Mouse (Mus musculus): ENCODE data around the gene Gm8138. TPM values are rescaled to one million over a fixed set of nuclear protein-coding genes. Genes with fewer than 3 reads are reported as not detected.
"Not testable (repeated sequence)": the region's sequence is repeated elsewhere in the genome, so short reads cannot be mapped to it uniquely, and the experiment has no call there.

Gm8138 gene
- polyA plus RNA-seq (2011; ENCODE audit: insufficient read depth, insufficient read length, low replicate concordance, missing spikeins): not detected in 2 replicates

DNA sequence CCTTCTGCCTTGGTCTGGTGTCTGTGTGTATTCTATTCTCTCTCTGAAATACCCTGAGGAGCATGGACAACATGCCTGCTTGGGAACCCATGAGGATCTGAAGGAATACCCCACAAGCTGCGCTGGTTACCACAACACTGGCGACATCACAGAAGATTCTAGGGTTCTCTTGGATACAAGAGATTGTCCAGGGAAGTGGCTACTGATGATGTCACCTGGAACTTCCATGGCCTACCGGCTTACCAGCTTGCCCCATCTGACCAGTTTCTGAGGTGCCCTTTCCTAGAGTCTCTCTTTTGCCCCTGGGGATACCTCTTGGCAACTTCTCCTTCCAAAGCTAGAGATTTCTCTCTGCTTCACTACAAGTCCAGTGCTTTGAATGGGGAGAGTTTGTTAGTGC is at the start of gene Gm8138:
Gene Gm8138 (minus strand): TSS at position 101 of the 400 bp plus-strand sequence.
- not testable (repeated sequence) for H3K4me3 ChIP-seq (replicated peaks; ENCODE audit: control insufficient read depth, low read depth, low read length); H3K27ac ChIP-seq (ENCODE audit: control insufficient read depth, insufficient read depth, low read depth, low read length, poor library complexity); H3K4me1 ChIP-seq (ENCODE audit: control insufficient read depth, insufficient read depth, low read length)
- WGBS: no CpG with 5 or more reads among the region's 3 CpGs

GRCm38 (mm10) chr14:43361713-43362112 is 54.4 kb downstream of the Gm8138 start:
- not testable (repeated sequence) for H3K4me3 ChIP-seq (replicated peaks; ENCODE audit: control insufficient read depth, low read depth, low read length); H3K27ac ChIP-seq (ENCODE audit: control insufficient read depth, insufficient read depth, low read depth, low read length, poor library complexity); H3K4me1 ChIP-seq (ENCODE audit: control insufficient read depth, insufficient read depth, low read length)
- WGBS: 72% methylated on average over 11 of the region's 11 CpGs

Other genes with a start within 250 kb of the Gm8138 start
- gene Gm7233, start 236.5 kb downstream of the Gm8138 start, polyA plus RNA-seq (2011; ENCODE audit: insufficient read depth, insufficient read length, low replicate concordance, missing spikeins): not detected in 2 replicates
- gene Gm8122, start 181.0 kb downstream of the Gm8138 start, polyA plus RNA-seq (2011; ENCODE audit: insufficient read depth, insufficient read length, low replicate concordance, missing spikeins): not detected in 2 replicates
- gene Gm8126, start 157.7 kb downstream of the Gm8138 start, polyA plus RNA-seq (2011; ENCODE audit: insufficient read depth, insufficient read length, low replicate concordance, missing spikeins): not detected in 2 replicates
- not detected in 2 replicates for gene Gm9732, start 141.3 kb downstream of the Gm8138 start, polyA plus RNA-seq (2011; ENCODE audit: insufficient read depth, insufficient read length, low replicate concordance, missing spikeins)
- not detected in 2 replicates for gene Gm8127, start 122.5 kb downstream of the Gm8138 start, polyA plus RNA-seq (2011; ENCODE audit: insufficient read depth, insufficient read length, low replicate concordance, missing spikeins)
- not detected in 2 replicates for gene 1700001F09Rik, start 68.5 kb downstream of the Gm8138 start, polyA plus RNA-seq (2011; ENCODE audit: insufficient read depth, insufficient read length, low replicate concordance, missing spikeins)
- not detected in 2 replicates for gene Gm5799, start 127.2 kb upstream of the Gm8138 start, polyA plus RNA-seq (2011; ENCODE audit: insufficient read depth, insufficient read length, low replicate concordance, missing spikeins)
- gene Gm17654, start 162.8 kb upstream of the Gm8138 start, polyA plus RNA-seq (2011; ENCODE audit: insufficient read depth, insufficient read length, low replicate concordance, missing spikeins): not detected in 2 replicates
- not detected in 2 replicates for gene Gm10375, start 191.7 kb upstream of the Gm8138 start, polyA plus RNA-seq (2011; ENCODE audit: insufficient read depth, insufficient read length, low replicate concordance, missing spikeins)